Mouse (Mus musculus) adrenal gland, adult 2 months (tissue): ENCODE data around the gene Araf. TPM values are rescaled to one million over a fixed set of nuclear protein-coding genes. Genes with fewer than 3 reads are reported as not detected.

ENCODE experiments used
- DNase-seq: peaks from one replicate; pipeline ENCODE4 v3.0.0; 2021
- microRNA-seq, 2 experiments: library from miRNA; unstranded; fragments of <30 nt; microRNA quantifications; one replicate each; pipeline ENCODE4 v1.2.0; 2021
- polyA plus RNA-seq: library from polyadenylated mRNA; depleted of rRNA; stranded (reverse); fragments of >200 nt; gene quantifications from 2 replicates; pipeline ENCODE4 v1.2.3, GENCODE M21; 2012; rRNA removed
- total RNA-seq, 2 experiments: library from RNA; stranded (reverse); gene quantifications; 2 replicates each; pipeline ENCODE4 v1.2.3; 2021

Araf gene
- total and polyA plus RNA-seq, 3 experiments: 120 to 248 (median 133) TPM

DNA sequence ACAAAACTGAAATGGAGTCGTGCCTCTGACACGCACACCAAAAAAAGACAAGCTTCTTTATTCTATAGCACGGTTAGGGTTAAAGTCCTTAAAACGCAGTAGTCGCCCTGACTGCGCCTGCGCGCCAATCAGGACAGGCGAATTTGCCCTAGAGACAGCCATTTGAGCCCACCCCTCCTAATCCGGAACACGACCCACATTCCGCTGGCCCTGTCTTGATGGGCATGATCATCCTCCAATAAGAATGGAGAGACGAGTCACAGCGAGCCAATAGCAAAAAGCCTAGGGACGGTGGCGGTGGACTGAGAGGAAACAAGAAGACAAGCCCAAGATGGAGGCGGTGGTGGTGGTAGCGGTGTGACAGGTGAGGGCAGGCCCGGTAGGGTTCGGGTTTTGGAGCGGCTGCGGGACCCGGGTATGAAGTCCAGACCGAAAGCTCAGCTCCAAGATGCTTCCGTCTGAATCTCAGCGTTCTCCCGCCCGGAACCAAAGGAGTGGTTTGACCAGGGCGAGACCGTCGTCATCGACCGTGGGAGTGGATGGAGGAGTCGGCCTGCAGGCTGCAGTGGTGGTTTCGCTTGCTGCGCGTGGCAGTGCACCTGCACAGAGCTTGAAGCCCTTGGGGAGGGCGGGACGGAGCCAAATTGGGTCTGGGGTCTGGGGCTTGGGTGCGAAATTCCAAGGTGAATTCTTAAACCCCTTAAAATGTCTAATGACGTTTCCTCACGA, 50.8 kb downstream of the Araf start:
- peak; percentile 93 for DNase-seq

- no peak for DNase-seq
Observed at GRCm38 (mm10) chrX:20853794-20854193, 56.2 kb downstream of the Araf start.

DNA sequence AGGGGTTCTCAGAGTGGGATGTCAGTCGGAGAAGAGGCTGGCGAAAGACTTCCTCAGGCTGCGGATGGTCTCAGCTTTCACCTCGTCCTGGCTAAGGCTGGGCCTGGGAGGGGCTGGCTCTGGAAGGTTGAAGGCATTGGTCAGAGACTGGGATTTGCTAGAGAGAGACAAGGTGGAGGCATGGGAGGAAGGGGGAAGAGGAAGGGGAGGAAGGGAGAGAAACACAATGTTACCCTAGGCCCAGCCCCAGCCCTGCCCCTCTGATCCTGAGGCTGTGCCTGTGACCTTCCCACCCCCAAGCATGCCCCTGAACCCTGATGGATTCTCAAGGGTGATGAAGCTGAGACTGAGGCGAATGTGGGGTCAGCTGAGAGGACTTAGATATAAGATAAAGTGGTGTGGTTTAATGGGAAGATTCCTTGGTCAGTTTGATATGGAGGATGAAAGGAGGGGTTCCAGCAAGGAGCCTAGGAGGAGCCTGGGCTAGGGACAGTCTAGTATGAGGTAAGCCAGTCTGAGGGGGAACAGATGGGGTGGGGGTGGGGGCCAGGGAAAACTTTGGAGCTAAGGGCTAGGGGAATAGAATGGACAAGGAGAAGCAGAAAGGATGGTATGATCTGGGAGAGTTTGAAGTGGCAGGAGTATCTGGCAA, 64.0 kb downstream of the Araf start:
- no peak for DNase-seq

DNA sequence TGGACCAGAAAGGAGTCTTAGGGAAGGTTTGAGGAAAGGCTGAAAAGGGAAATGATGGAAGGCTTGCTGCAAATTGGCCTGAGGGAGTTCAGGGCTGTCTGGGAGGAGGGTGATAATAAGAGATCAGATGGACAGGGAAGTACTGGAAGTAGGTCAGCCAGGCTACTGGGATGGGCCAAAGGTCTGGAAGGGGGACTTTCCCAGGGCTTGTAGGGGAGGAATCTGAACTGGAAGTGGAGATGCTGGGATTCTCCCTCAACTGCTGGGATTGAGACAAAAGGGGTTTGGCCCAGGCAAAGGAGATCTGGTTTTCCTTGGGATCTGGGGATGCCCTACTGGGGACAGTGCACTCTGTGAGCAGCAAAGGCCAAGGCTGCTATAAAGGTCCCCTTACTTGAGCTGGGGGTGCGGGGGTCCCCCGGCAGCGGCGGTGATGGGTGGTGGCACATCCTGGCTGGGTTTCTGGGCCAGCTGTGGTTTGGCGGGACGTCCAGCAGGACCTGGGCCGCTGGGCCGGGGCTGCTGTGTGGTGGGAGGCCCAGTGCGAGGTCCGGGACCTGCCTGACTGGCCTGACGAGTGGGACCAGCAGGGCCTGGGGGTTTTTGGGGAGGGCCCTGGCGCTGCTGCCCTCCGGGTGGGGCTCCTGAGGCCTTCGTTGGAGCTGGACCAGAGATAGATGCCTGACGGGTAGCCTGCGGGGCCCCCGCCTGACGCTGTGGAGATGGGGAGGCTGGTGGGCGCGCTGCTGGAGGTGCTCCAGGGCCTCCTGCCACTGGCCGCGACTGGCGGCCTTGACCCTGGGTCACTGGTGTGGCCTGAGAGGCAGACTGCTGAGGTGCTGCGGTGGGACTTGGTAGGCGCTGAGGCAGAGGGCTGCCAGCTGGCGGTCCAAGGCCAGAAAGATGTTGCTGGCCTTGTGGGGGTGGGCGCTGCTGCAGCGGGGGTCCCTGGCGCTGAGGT, 64.8 kb downstream of the Araf start:
- peak; percentile 41 for DNase-seq

DNA sequence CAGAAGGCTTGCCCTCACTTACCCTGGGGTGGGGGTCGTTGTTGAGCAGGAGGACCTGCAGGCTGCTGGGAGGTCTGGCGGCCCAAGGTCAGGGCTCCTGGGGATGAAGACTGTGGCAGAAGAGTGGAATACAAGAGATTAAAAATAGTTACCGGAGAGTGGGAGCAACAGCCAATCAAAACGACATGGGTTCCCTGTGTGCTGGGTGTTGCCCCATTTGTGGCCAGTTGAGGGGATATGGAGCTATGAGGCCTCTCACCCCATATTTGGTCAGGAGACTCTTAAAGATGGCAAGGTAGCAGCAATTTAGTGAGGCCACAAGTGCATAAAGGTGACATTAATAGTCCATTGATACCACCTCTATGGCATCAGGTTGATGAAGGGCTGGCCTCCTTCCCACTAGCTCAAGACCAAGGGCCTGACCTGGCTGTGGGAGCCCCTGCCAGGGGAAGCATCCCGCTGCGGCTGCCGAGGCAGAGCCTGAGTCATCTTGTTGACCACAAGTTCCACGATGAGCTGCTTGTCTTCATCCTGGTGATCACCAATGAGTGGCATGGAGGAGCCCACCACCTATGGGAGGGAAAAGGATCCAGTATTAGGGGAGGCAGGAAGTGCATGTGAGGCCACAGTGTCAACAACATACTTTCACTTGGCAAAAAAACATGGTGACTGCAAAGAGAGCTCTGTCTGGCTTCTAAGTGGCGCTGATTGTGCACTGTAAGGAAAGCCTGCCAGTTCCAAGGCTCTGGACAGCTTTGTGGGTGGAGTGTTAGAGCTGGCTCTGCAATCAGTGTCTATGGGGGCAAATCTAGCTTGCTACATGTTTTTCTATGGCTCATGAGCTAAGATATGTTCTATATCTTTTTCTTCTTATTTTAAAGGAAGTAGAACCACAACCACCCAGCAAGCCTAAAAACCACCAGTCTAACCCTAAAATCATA, 65.8 kb downstream of the Araf start:
- DNase-seq: no peak

DNA sequence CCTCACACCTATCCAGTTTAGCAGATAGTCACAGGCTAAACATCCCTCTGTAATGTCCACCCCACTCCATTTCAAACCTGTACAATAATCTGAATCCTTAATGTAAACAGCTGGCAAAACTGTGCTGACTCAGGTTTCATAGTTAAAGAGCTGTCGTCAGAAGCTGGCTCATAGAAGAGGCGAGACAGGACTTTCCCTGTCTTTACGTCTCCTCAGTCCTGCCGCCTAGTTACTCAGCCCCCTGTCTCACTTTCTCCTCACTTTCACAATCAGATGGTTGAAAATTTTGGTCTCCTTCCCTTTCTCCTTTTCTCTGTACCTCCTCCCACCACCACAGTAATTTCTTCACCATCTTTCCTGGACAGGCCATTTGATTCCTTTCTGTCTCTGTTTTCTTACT, 70.5 kb downstream of the Araf start:
- no peak for DNase-seq

DNA sequence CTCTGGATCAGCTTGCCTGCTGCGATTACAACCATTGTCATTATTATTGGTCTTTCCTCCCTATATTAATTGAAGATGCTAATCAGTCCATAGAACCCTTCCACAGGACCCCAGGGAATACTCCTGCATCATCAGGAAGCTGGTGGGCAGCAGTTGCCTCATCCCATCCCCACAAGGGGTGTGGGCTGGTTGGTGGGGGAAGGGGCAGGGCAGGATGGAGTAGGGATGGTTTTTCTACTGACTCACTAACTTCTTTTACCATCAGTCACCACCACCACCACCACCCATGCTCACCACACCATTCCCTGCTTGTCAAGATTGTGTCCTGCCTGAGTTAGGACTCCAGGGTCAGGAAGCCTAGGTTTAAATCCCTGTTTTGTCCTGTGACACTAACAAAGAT, 71.6 kb downstream of the Araf start:
- DNase-seq: no peak

- DNase-seq: peak; percentile 82
Observed at GRCm38 (mm10) chrX:20869962-20870513, 72.4 kb downstream of the Araf start, which contains the start of gene Timp1. TSS of gene Timp1 (plus strand) at chrX:20870166.

DNA sequence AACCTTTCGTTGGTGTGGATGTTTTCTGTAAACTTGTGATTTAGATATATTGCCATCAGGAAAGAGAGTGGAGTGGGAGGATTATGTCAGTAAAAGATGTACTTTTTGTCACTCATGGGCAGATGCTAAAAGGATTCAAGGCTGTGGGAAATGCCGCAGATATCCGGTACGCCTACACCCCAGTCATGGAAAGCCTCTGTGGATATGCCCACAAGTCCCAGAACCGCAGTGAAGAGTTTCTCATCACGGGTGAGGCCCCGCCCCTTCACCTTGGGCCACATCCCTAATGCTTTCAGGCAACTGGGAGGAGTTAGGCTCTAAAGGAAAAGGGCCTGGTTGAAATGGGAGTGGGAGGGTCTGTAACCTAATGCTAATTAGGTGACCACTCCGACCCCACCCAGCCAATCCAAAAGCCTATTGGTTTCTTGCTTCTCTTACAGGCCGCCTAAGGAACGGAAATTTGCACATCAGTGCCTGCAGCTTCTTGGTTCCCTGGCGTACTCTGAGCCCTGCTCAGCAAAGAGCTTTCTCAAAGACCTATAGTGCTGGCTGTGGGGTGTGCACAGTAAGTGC, 75.4 kb downstream of the Araf start:
- no peak for DNase-seq

DNA sequence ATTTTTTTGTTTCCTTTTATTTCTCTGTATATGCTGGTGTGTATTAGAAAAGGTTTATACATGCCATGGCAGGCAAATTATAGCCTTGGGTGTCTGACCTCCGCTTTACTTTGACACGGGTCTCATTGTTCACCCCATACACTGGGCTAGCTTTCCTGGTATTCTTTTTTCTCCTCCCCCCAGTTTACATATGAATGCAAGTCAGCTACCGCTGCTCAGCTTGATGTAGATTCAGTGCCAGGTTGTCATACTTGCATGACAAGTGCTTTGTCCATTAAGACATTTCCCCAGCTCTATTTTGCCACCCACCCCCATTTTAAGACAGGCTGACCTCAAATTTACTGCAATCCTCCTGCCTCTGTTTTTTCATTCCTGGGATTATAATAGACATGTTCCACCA, 77.6 kb downstream of the Araf start:
- DNase-seq: no peak

DNA sequence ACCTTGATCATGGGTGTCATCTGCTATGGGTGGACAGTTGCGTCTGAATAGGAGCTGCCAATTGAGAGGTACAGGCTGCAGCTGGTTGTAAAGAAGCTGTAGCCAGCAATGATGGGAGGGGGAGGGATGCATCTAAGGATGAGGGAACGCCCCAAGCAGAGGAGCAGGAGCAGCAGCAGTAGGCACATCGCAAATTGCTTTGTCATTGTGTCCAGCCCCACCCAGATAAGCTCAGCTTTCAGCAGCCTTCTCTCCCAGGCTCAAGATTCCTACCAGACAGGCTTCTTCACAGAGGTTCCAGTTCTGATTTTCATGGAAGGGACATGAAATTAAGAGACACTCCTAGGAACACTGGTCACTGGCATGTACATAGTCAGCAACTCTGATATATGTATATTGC, 112.5 kb downstream of the Araf start:
- no peak for DNase-seq

Small RNA genes lying within 50 kb of the gene (microRNA-seq; reads per million reads assigned to microRNA genes)
- gene Gm24824 (0 reads per million in 2 experiments), gene Mir5617 (0.88 to 1.2 reads per million in 2 experiments)

Other genes starting within 250 kb of the Araf start
- 1 to 10 TPM in 1 of 2 experiments, under 1 TPM in 1; 0.93 to 4.7 TPM for gene Rgn, start 248.0 kb upstream of the Araf start, total RNA-seq
- 0.08 and 0.13 TPM in 2 replicates for gene Rgn, start 248.0 kb upstream of the Araf start, polyA plus RNA-seq
- gene Rbm10, start 180.3 kb upstream of the Araf start, total RNA-seq: 10 to 100 TPM; 29.6 to 39.5 TPM
- gene Rbm10, start 180.3 kb upstream of the Araf start, polyA plus RNA-seq: 50.0 and 63.8 TPM in 2 replicates
- 100 to 1,000 TPM; 316 to 341 TPM for gene Ndufb11, start 180.2 kb upstream of the Araf start, total RNA-seq
- gene Ndufb11, start 180.2 kb upstream of the Araf start, polyA plus RNA-seq: 86.3 and 101 TPM in 2 replicates
- gene Uba1, start 139.5 kb upstream of the Araf start, total RNA-seq: 100 to 1,000 TPM; 395 to 455 TPM
- 426 and 599 TPM in 2 replicates for gene Uba1, start 139.5 kb upstream of the Araf start, polyA plus RNA-seq
- 100 to 1,000 TPM; 145 to 176 TPM for gene Cdk16, start 109.9 kb upstream of the Araf start, total RNA-seq
- gene Cdk16, start 109.9 kb upstream of the Araf start, polyA plus RNA-seq: 244 and 254 TPM in 2 replicates
- 10 to 100 TPM; 23.4 to 25.5 TPM for gene Usp11, start 93.9 kb upstream of the Araf start, total RNA-seq
- 13.6 and 14.7 TPM in 2 replicates for gene Usp11, start 93.9 kb upstream of the Araf start, polyA plus RNA-seq
- 10 to 100 TPM; 20.7 to 45.5 TPM for gene Timp1, start 72.4 kb downstream of the Araf start, total RNA-seq
- gene Timp1, start 72.4 kb downstream of the Araf start, polyA plus RNA-seq: 34.9 and 39.0 TPM in 2 replicates
- 10 to 100 TPM in 1 of 2 experiments, 1 to 10 TPM in 1; 8.1 to 12.4 TPM for gene Syn1, start 123.2 kb downstream of the Araf start, total RNA-seq
- 11.4 and 12.2 TPM in 2 replicates for gene Syn1, start 123.2 kb downstream of the Araf start, polyA plus RNA-seq
- 10 to 100 TPM; 11.6 to 12.1 TPM for gene Cfp, start 133.7 kb downstream of the Araf start, total RNA-seq
- gene Cfp, start 133.7 kb downstream of the Araf start, polyA plus RNA-seq: 23.6 and 24.0 TPM in 2 replicates
- gene Elk1, start 152.8 kb downstream of the Araf start, total RNA-seq: 10 to 100 TPM; 14.6 to 16.5 TPM
- 34.3 and 35.0 TPM in 2 replicates for gene Elk1, start 152.8 kb downstream of the Araf start, polyA plus RNA-seq
- gene Uxt, start 164.2 kb downstream of the Araf start, total RNA-seq: 10 to 100 TPM; 35.9 to 42.6 TPM
- 6.9 TPM in 2 replicates for gene Uxt, start 164.2 kb downstream of the Araf start, polyA plus RNA-seq